Mouse (Mus musculus): ENCODE results near the gene Ddx27.

- TF ChIP-seq CTCF (IDR thresholded peaks at IDR 0.05; ENCODE audit: low read depth, low read length) = no peak
- TF ChIP-seq POLR2A (IDR thresholded peaks at IDR 0.05; ENCODE audit: insufficient read depth, low read length) = no peak
These were observed 18.5 kb upstream of the Ddx27 start for GRCm38 (mm10) chr2:166996533-166996894.
